Mouse (Mus musculus) heart, embryonic 14.5 days (tissue): ENCODE results near the gene Myo18b. TPM values are rescaled to one million over a fixed set of nuclear protein-coding genes. Genes with fewer than 3 reads are reported as not detected.

Experiments used
- ATAC-seq: fragments of 200-750 bp; cut with Nextera tagmentation; 2 replicates; pipeline ENCODE4 v1.8.0; 2017; ENCODE audit warnings: low read depth, moderate TSS enrichment; ENCODE audit not compliant: insufficient number of reproducible peaks, insufficient read depth, low FRiP score
- H3K27ac ChIP-seq, 2 experiments: fragments of 200-500 bp in 1 of 2; fragments of 300-500 bp in 1 of 2; sonication (generic) in 1 of 2; replicated peaks in 1 of 2; 2 replicates each; pipeline ENCODE4 v1.5.1; 2012 to 2014; ENCODE audit warnings: low read depth in 2 of 2, low read length in 2 of 2, control low read depth in 1 of 2, mild to moderate bottlenecking in 1 of 2, mixed read lengths in 1 of 2; ENCODE audit not compliant: control insufficient read depth in 1 of 2, insufficient read depth in 1 of 2
- H3K27me3 ChIP-seq: fragments of 300-500 bp; sonication (generic); 2 replicates; pipeline ENCODE4 v1.6.1; 2014; ENCODE audit warnings: mild to moderate bottlenecking, low read length, control low read depth; ENCODE audit not compliant: control insufficient read depth, insufficient read depth
- H3K36me3 ChIP-seq: fragments of 300-500 bp; sonication (generic); 2 replicates; pipeline ENCODE4 v1.6.1; 2014; ENCODE audit warnings: mild to moderate bottlenecking, control low read depth, low read length, mixed read lengths; ENCODE audit not compliant: control insufficient read depth, insufficient read depth
- H3K4me1 ChIP-seq, 2 experiments: fragments of 200-500 bp in 1 of 2; fragments of 300-500 bp in 1 of 2; sonication (generic) in 1 of 2; 2 replicates each; pipeline ENCODE4 v1.6.1; 2012 to 2014; ENCODE audit warnings: low read length in 2 of 2, control low read depth in 1 of 2, mixed read lengths in 1 of 2; ENCODE audit not compliant: control insufficient read depth in 2 of 2, insufficient read depth in 2 of 2
- H3K4me2 ChIP-seq: fragments of 300-500 bp; sonication (generic); 2 replicates; pipeline ENCODE4 v1.6.1; 2014; ENCODE audit warnings: mild to moderate bottlenecking, low read length
- H3K4me3 ChIP-seq, 2 experiments: fragments of 200-500 bp in 1 of 2; fragments of 300-500 bp in 1 of 2; sonication (generic) in 1 of 2; 2 replicates each; pipeline ENCODE4 v1.5.1; 2012 to 2014; ENCODE audit warnings: low read length in 2 of 2, mild to moderate bottlenecking in 2 of 2, control low read depth in 1 of 2, low read depth in 1 of 2, moderate library complexity in 1 of 2; ENCODE audit not compliant: control insufficient read depth in 1 of 2, insufficient read depth in 1 of 2
- H3K9ac ChIP-seq: fragments of 300-500 bp; sonication (generic); 2 replicates; pipeline ENCODE4 v1.6.1; 2014; ENCODE audit warnings: mild to moderate bottlenecking, low read length
- H3K9me3 ChIP-seq: fragments of 300-500 bp; sonication (generic); 2 replicates; pipeline ENCODE4 v1.6.1; 2016; ENCODE audit warnings: low read length, control low read depth; ENCODE audit not compliant: control insufficient read depth
- WGBS: fragments of 180-500 bp; shearing (Covaris S2); extraction: QIAGEN DNeasy Blood & Tissue Kit; methylation state at CpG from one replicate; pipeline ENCODE4 v1.1.7; 2014; 5-methylcytosine and 5-hydroxymethylcytosine counted together
- polyA plus RNA-seq: library from polyadenylated mRNA; unstranded; fragments of >200 nt; fragmentation: Nextera tagmentation; extraction: Ambion mirVana; gene quantifications from 2 replicates; pipeline ENCODE4 v1.2.1, GENCODE M21; 2014

Gene Myo18b
- polyA plus RNA-seq, 1 experiment from 2014 or later = 33.6 TPM

GRCm38 (mm10) chr5:112652036-112652435, 244.1 kb downstream of the Myo18b start:
- no peak overlapping the region for H3K4me3 ChIP-seq
- H3K36me3 ChIP-seq = no peaks in the 10 kb centered on the region
- H3K4me1 ChIP-seq = no peaks in the 10 kb centered on the region
- H3K9ac ChIP-seq = no peak overlapping the region
- ATAC-seq = no peak
- WGBS = 78% methylated on average over 4 of the region's 4 CpGs
- H3K27ac ChIP-seq = no peak overlapping the region
- peaks cover 56% of the 10 kb centered on the region for H3K27me3 ChIP-seq
- no peak overlapping the region for H3K4me2 ChIP-seq
- no peaks in the 10 kb centered on the region for H3K9me3 ChIP-seq

- WGBS = 72% methylated on average over 6 of the region's 6 CpGs
- Histone ChIP-seq H3K9me3 (no peaks in the 10 kb centered on the region), H3K4me2 (no peak overlapping the region), H3K4me3 (no peak overlapping the region), H3K27me3 (peaks cover 30% of the 10 kb centered on the region), H3K36me3 (no peaks in the 10 kb centered on the region), H3K9ac (no peak overlapping the region), H3K27ac (no peak overlapping the region), H3K4me1 (no peaks in the 10 kb centered on the region)
- ATAC-seq = no peak
These were observed 246.9 kb downstream of the Myo18b start for GRCm38 (mm10) chr5:112649164-112649702.

DNA sequence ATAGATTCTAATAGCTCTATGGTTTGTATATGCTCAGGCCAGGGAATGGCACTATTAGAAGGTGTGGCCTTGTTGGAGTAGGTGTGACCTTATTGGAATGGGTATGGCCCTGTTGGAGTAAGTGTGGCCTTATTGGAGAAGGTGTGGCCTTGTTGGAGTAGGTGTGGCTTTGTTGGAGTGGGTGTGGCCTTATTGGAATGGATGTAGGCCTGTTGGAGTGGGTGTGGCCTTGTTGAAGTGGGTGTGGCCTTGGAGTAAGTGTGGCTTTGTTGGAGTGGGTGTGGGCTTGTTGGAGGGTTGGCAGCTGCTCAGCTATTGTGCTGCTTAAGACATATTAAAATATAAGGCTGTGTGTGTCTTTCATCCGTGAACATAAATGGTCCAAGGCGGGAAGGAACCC, 249.3 kb downstream of the Myo18b start:
- Histone ChIP-seq H3K27me3 (peaks cover 25% of the 10 kb centered on the region; the same call in 1 of the 2 replicates), H3K36me3 (no peaks in the 10 kb centered on the region), H3K9ac (no peak overlapping the region), H3K4me1 (no peaks in the 10 kb centered on the region), H3K9me3 (no peaks in the 10 kb centered on the region), H3K4me2 (no peak overlapping the region), H3K4me3 (no peak overlapping the region), H3K27ac (no peak overlapping the region)
- ATAC-seq = no peak
- 100% methylated on average over 2 of the region's 2 CpGs for WGBS

GRCm38 (mm10) chr5:112645535-112645934, 250.6 kb downstream of the Myo18b start:
- Histone ChIP-seq H3K9me3 (no peaks in the 10 kb centered on the region), H3K4me2 (no peak overlapping the region), H3K4me3 (no peak overlapping the region), H3K27me3 (peaks cover 24% of the 10 kb centered on the region; the same call in 1 of the 2 replicates), H3K9ac (no peak overlapping the region), H3K27ac (no peak overlapping the region), H3K36me3 (no peaks in the 10 kb centered on the region), H3K4me1 (no peaks in the 10 kb centered on the region; a peak in 1 of 4 replicates)
- 75% methylated on average over 2 of the region's 2 CpGs for WGBS
- no peak for ATAC-seq

DNA sequence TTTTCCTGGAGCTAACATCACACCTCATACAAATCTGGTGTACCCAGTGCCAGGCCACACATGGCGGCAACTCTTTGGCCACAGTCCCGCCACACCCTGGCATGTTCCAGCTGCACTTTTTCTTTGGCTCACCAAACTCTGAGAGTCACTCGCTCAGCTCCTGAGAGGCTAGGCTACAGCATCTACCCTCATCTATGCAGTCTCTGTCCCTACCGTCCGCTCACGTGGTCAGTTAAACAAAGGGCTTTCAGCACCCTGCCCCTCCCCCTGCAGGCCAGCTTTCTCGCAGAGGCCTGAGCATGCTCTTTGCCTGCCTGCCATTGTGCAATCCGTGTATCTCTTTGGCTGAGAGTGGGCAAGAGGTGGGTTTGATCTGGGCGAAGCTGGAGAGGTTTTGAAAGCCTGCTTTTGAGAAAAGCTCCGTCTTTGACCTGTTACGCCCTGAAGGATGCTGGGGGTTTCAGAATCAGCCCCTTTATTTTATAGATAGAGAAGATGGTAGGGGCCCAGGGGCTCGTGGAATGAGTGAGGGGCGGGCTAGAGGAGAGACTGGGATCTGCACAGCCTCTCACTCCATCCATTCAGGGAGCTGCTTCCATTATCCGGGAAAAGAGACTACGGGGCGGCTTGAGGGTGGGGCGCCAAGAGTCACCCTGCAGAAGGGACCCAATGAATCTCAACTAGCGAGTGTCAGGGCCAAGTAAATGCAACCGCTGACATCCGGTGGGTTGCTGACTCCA, 252.5 kb downstream of the Myo18b start:
- Histone ChIP-seq H3K9me3 (no peaks in the 10 kb centered on the region), H3K4me2 (no peak overlapping the region), H3K27ac (no peak overlapping the region), H3K36me3 (no peaks in the 10 kb centered on the region), H3K9ac (no peak overlapping the region), H3K4me1 (no peaks in the 10 kb centered on the region; a peak in 1 of 4 replicates), H3K4me3 (no peak overlapping the region), H3K27me3 (peaks cover 41% of the 10 kb centered on the region)
- no peak for ATAC-seq
- WGBS = 44% methylated on average over 20 of the region's 20 CpGs

- Histone ChIP-seq H3K36me3 (no peaks in the 10 kb centered on the region), H3K9me3 (no peaks in the 10 kb centered on the region), H3K4me3 (no peak overlapping the region), H3K4me2 (no peak overlapping the region), H3K27ac (no peak overlapping the region), H3K27me3 (peaks cover 49% of the 10 kb centered on the region), H3K9ac (no peak overlapping the region), H3K4me1 (no peaks in the 10 kb centered on the region; a peak in 1 of 4 replicates)
- WGBS = 53% methylated on average over 10 of the region's 10 CpGs
- no peak for ATAC-seq
These were observed 253.4 kb downstream of the Myo18b start for GRCm38 (mm10) chr5:112642731-112643130.

DNA sequence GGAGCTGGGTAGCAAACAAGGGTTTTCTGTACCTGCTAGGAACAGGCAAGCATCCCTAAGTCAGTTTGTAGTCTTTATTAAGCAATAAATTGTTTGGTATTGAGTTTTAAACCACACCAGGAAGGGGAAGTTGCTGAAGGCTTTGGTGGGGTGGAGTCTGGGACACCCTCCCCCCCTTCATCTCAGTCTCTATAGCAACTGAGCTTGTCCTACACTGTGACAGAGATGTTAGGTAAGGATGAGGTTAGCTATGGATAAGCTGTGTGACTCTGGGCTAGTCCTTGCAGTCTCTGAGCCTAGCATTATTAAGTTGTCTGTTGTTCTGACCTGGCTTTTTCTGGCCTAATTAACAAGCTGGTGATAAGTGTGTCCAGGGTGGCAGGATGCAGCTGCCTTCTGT, 254.4 kb downstream of the Myo18b start:
- ATAC-seq = no peak
- no peak overlapping the region for H3K27ac ChIP-seq
- H3K9ac ChIP-seq = no peak overlapping the region
- H3K4me3 ChIP-seq = no peak overlapping the region
- H3K4me1 ChIP-seq = no peaks in the 10 kb centered on the region; a peak in 1 of 4 replicates
- no peaks in the 10 kb centered on the region for H3K9me3 ChIP-seq
- no peaks in the 10 kb centered on the region for H3K36me3 ChIP-seq
- H3K4me2 ChIP-seq = no peak overlapping the region
- peaks cover 58% of the 10 kb centered on the region for H3K27me3 ChIP-seq
